Mouse (Mus musculus) ZHBTc4 (cell line): Measurements from ENCODE around the gene Fubp1.

Source experiments
- DNase-seq: peaks from one replicate; pipeline ENCODE4 v3.0.0-alpha.2; 2011; ENCODE audit warnings: low read depth, low spot score

The Fubp1 gene

DNA sequence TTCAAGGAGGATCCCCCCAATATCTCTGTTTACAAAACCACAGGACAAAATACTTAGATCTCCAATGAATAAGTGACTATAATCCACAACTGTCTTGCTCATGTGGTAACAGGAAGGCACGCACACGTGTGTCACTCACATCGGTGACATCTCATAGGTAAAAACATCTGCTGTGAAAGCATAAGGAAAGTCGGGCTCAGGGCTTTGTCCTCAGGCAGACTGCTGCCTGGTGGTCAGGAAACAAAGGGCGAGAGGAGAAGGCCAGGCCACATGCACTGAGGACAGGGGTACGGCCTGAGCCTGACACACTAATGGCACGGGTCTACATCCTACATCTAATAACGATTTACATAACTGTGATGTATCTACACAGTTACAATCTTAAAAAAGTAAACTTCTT, 64.8 kb downstream of the Fubp1 start:
- no peak for DNase-seq

DNA sequence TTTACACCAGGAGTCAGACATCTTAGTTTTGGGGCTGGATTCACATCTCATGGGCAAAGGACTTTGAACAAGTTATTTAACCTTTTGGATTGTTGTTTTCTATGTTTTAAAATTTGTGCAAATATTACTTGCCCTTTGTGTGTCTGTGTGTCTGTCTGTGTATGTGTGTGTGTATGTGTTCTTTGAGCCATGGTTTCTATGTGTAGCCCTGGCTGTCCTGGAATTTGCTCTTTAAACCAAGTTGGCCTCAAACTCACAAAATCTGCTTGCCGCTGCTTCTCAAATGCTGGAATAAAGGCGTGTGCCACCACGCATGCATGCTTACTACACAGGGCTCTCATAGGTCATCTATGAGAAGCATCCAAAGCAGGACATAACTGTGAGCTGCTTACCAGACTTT, 66.7 kb downstream of the Fubp1 start:
- DNase-seq: no peak

DNA sequence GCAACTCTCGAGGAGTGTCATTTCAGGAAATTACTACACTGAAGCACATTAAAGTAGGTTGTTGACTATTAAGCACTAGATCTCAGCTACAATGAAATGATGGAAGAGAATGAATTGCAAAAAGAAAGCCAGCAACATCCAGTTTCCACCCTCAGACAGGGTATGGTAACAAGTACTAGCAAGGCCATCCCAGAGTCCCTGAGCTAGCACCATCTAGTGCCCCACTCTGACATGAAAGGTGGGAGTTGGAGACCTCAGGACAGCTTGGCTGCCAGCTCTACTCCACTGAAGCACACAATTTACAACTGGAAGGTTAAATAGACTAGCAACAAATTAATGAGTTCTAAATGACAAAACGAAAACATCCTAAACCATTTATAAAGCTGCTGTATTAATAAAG, 67.7 kb downstream of the Fubp1 start:
- no peak for DNase-seq

DNA sequence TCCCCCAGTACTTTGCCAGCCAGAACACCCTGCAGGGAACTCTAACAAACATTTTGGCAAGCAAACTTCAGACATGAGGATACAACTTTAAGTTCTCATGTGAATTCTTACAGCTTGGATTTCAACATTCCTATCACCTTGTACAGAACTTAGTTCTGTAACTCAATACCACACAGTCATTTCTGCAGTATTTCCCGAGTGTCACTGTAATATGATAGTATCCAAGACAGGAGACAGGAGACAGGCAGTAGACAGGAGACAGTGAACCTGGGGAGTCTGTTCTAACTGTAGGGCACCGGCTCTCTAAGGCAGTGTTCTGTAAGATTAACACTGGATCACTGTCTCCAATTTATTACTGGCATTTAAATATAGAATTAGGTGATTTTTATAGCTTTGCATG, 68.2 kb downstream of the Fubp1 start:
- no peak for DNase-seq

DNA sequence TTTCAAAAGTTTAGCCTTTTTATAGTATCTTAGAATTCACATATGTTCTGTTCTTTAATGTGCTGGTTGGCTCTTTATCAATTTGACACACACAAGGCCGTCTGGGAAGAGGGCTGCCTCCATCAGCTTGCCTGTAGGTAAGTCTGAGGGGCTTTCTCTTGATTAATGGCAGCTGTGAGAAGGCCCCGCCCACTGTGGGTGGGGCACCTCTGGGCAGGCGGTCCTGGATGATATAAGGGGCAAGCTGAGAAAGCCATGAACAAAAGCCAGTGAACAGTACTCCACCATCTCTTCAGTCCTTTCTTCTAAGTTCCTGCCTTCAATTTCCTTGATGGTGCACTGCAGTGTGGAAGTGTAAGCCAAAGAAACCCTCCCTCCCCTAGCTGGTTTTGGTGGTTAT, 71.9 kb downstream of the Fubp1 start:
- DNase-seq: peak; percentile 40

DNA sequence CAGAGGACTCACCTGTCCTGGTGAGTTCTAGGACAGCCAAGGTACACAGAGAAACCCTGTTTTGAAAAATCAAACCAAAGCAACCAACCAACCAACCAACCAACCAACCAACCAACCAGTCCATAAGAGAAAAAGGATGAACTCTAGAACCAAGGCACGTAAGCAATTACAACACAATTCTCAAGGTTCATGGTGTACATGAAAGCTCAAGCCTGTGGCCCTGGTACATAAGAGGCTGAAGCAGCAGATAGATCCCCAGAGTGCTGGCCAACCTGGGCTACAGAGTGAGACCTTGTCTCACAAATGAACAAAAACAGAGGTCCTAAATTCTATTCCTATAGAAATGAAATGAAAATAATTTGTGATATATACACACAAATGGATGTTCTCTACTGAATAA, 74.1 kb downstream of the Fubp1 start:
- DNase-seq: no peak

DNA sequence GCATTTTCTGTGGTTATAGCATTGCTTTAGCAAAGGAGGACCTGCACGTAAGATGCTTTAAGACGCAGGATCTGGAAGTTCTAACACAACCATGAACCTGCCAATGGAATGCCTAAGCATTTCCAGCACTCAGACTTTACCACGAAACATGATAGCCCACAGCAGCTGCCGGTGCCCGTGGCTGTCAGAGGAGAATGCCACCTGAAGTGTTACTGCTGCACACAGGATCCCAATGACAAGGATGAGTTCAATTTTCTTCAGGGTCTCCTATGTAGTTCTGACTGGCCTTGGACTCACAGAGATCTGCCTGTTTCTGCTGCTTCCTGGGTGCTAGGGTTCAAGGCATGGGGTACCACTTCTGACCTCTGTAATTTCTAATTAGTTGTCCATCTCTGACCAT, 74.5 kb downstream of the Fubp1 start:
- DNase-seq: no peak
